Mouse (Mus musculus) limb, embryonic 11.5 days (tissue): ENCODE data around the gene Lypd8. TPM values are rescaled to one million over a fixed set of nuclear protein-coding genes. Genes with fewer than 3 reads are reported as not detected.
"Not testable (repeated sequence)": the region's sequence is repeated elsewhere in the genome, so short reads cannot be mapped to it uniquely, and the experiment has no call there.

Experiments
- ATAC-seq: fragments of 200-750 bp; cut with Nextera tagmentation; 2 replicates; pipeline ENCODE4 v1.8.0; 2017; ENCODE audit warnings: low read depth; ENCODE audit not compliant: insufficient number of reproducible peaks, low FRiP score, low TSS enrichment
- DNase-seq: peaks from one replicate; pipeline ENCODE4 v3.0.0-alpha.2; 2015; ENCODE audit warnings: low spot score
- H3K27ac ChIP-seq: fragments of 300-500 bp; sonication (generic); replicated peaks from 2 replicates; pipeline ENCODE4 v1.5.1; 2014; ENCODE audit warnings: low read depth, mild to moderate bottlenecking, low read length
- H3K27me3 ChIP-seq: fragments of 300-500 bp; sonication (generic); 2 replicates; pipeline ENCODE4 v1.6.1; 2014; ENCODE audit warnings: mild to moderate bottlenecking, low read length, mixed read lengths; ENCODE audit not compliant: control insufficient read depth, insufficient read depth
- H3K36me3 ChIP-seq: fragments of 300-500 bp; sonication (generic); 2 replicates; pipeline ENCODE4 v1.6.1; 2014; ENCODE audit warnings: mild to moderate bottlenecking, low read length, moderate library complexity, mixed read lengths; ENCODE audit not compliant: control insufficient read depth, insufficient read depth
- H3K4me1 ChIP-seq: fragments of 300-500 bp; sonication (generic); 2 replicates; pipeline ENCODE4 v1.6.1; 2014; ENCODE audit warnings: low read length, mixed read lengths; ENCODE audit not compliant: control insufficient read depth, insufficient read depth
- H3K4me2 ChIP-seq: fragments of 300-500 bp; sonication (generic); 2 replicates; pipeline ENCODE4 v1.6.1; 2014; ENCODE audit warnings: low read depth, mild to moderate bottlenecking, moderate library complexity; ENCODE audit not compliant: severe bottlenecking
- H3K4me3 ChIP-seq: fragments of 300-500 bp; sonication (generic); 2 replicates; pipeline ENCODE4 v1.5.1; 2014; ENCODE audit warnings: low read depth, low read length
- H3K9ac ChIP-seq: fragments of 300-500 bp; sonication (generic); 2 replicates; pipeline ENCODE4 v1.6.1; 2014; ENCODE audit warnings: mild to moderate bottlenecking, low read length
- H3K9me3 ChIP-seq: fragments of 300-500 bp; sonication (generic); 2 replicates; pipeline ENCODE4 v1.6.1; 2016; ENCODE audit warnings: low read length; ENCODE audit not compliant: control insufficient read depth
- WGBS: fragments of 180-500 bp; shearing (Covaris S2); extraction: QIAGEN DNeasy Blood & Tissue Kit; methylation state at CpG from one replicate; pipeline ENCODE4 v1.1.7; 2014; 5-methylcytosine and 5-hydroxymethylcytosine counted together
- polyA plus RNA-seq: library from polyadenylated mRNA; unstranded; fragments of >200 nt; fragmentation: Nextera tagmentation; extraction: Ambion mirVana; gene quantifications from 2 replicates; pipeline ENCODE4 v1.2.1, GENCODE M21; 2014

The Lypd8 gene
- polyA plus RNA-seq, 1 experiment from 2014 or later, result not detected

DNA sequence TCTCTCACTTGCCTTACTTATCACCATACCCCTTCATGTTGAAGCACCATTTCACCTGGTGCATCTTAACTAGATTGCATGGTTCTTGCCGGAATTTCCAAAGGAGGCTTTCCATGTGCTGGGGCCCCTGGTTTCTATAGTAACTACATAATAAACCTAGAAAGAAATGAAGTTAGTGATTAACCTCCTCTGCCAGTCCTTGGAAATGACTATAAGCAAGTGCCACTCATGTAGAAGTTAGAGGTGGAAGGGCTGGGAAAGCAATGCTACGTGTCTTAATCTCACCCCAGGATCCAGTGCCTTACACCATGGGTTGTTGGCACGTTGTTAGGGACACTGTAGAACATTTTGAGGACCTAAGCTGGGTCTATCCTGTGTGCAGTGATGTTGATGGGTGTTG lies 14.4 kb upstream of the Lypd8 start:
- Histone ChIP-seq H3K4me3 (no peak overlapping the region), H3K27me3 (no peaks in the 10 kb centered on the region), H3K36me3 (no peaks in the 10 kb centered on the region), H3K4me2 (no peak overlapping the region), H3K27ac (no peak overlapping the region), H3K4me1 (no peaks in the 10 kb centered on the region), H3K9me3 (no peaks in the 10 kb centered on the region), H3K9ac (no peak overlapping the region)
- DNase-seq, result no peak
- ATAC-seq, result no peak
- 71% methylated on average over 3 of the region's 3 CpGs for WGBS

DNA sequence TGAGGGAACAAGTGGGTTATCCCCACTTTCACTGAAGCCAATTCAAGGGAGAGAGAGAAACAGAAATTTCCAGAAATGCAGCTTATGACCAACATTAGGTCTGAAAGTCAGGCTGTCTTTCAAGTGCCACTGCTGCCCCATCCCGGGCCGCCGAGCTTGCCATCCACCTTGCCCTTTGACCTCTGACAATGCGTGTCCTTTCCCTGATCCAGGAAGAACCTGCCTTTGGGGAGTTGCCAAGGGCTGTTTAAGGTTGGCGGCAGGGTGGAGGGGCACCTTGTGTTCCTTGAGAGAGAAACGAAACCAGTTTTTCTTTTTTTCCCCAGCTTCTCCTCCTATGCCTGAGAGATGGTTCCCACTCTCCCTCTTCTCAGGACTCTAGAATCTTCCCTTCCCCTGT lies 12.7 kb upstream of the Lypd8 start:
- no CpG with 5 or more reads among the region's 6 CpGs for WGBS
- not testable (repeated sequence) for H3K9me3 ChIP-seq, H3K4me1 ChIP-seq, H3K9ac ChIP-seq, ATAC-seq, H3K36me3 ChIP-seq, H3K27ac ChIP-seq, H3K4me2 ChIP-seq, H3K27me3 ChIP-seq, H3K4me3 ChIP-seq, DNase-seq

DNA sequence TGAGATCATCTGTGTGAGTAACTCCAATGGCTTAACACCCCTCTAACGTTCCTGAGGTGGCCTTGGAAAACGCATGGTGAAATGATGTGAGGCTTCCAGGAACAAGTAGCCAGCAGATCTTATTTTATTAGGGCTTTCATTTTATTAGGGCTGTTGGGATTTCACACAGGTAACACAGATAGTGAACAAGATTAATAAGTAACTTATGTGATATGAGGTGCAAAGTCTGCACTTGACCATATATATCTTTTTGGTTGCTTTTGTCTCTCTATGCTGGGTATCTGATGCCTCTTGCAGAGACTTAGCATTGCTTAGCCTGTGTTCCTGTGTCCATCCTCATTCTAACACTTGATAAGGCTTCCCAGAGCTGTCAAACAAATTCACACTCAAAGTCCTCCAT lies 1.6 kb upstream of the Lypd8 start:
- DNase-seq, result no peak
- H3K9ac ChIP-seq, result no peak overlapping the region
- H3K4me3 ChIP-seq, result no peak overlapping the region
- no peaks in the 10 kb centered on the region for H3K9me3 ChIP-seq
- no peak overlapping the region for H3K27ac ChIP-seq
- no peak for ATAC-seq
- H3K4me2 ChIP-seq, result no peak overlapping the region
- H3K36me3 ChIP-seq, result no peaks in the 10 kb centered on the region
- H3K4me1 ChIP-seq, result no peaks in the 10 kb centered on the region
- no peaks in the 10 kb centered on the region for H3K27me3 ChIP-seq
- WGBS, result 82% methylated on average over 2 of the region's 2 CpGs

DNA sequence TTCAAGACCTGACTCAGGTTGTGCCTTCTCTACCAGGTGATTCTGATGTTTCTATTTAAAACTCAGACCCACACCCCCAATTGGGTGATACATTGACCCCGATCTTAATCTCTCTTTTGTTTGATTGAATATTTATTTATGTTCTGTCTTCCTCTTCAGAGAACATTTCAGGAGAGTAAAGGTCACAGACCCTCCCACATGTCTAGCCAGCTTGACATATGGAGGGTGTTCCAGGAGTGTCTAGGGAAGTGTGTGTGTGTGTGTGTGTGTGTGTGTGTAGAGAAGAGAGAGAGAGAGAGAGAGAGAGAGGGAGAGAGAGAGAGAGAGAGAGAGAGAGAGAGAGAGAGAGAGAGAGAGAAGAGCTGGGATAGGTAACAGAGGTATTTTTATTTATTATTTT lies 1.2 kb upstream of the Lypd8 start:
- Histone ChIP-seq H3K27me3 (no peaks in the 10 kb centered on the region), H3K9ac (no peak overlapping the region), H3K4me3 (no peak overlapping the region), H3K4me2 (no peak overlapping the region), H3K9me3 (no peaks in the 10 kb centered on the region), H3K4me1 (no peaks in the 10 kb centered on the region), H3K27ac (no peak overlapping the region), H3K36me3 (no peaks in the 10 kb centered on the region)
- 74% methylated on average over 1 of the region's 1 CpGs for WGBS
- no peak for DNase-seq
- no peak for ATAC-seq

DNA sequence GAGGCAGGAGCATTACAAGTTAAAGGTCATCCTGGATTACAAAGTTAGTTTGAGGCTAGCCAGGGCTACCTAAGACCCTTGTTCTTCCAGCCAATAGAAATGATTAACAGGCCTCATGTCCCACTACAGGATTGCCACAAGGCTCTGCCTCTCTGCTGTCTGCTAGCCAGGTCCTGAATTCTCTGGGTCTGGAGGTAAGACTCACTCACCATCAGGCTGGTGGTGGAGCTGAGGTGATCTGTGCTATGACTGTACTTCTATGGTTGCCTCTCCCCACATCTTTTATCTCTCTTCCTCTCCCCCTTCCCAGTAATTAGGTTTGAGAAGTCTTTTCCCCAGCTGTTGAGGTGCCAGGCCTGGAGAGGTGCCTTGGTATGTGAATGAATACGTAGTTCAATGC lies 673 bp downstream of the Lypd8 start:
- DNase-seq (no peak), ATAC-seq (no peak)
- no peaks in the 10 kb centered on the region for H3K27me3 ChIP-seq
- H3K9me3 ChIP-seq, result no peaks in the 10 kb centered on the region
- H3K9ac ChIP-seq, result no peak overlapping the region
- no peaks in the 10 kb centered on the region for H3K36me3 ChIP-seq
- H3K4me3 ChIP-seq, result no peak overlapping the region
- no peaks in the 10 kb centered on the region for H3K4me1 ChIP-seq
- no peak overlapping the region for H3K4me2 ChIP-seq
- WGBS, result 84% methylated on average over 1 of the region's 1 CpGs
- no peak overlapping the region for H3K27ac ChIP-seq

DNA sequence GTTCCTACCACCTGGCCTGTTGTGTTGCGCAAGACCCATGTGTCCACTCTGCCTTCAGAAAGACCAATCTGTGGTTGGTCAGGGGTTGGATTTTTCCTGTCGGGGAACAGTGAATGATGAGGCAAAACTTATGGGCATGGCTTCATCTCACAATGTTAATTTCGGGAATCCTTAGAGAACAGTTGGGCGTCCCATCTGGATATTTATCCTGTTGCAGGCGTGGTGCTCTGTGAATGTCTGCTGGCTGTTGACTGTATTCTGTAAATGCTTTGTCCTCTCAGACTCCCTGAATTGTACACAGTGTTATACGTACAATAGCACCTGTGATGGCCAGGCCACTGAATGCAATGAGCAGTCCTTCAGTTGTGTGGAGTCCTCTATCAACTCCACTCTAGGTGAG lies 3.6 kb downstream of the Lypd8 start:
- no peaks in the 10 kb centered on the region for H3K27me3 ChIP-seq
- ATAC-seq (no peak), DNase-seq (no peak)
- H3K4me1 ChIP-seq, result no peaks in the 10 kb centered on the region
- H3K27ac ChIP-seq, result no peak overlapping the region
- 90% methylated on average over 6 of the region's 6 CpGs for WGBS
- H3K9me3 ChIP-seq, result no peaks in the 10 kb centered on the region
- no peak overlapping the region for H3K4me2 ChIP-seq
- no peak overlapping the region for H3K9ac ChIP-seq
- no peak overlapping the region for H3K4me3 ChIP-seq
- no peaks in the 10 kb centered on the region for H3K36me3 ChIP-seq

DNA sequence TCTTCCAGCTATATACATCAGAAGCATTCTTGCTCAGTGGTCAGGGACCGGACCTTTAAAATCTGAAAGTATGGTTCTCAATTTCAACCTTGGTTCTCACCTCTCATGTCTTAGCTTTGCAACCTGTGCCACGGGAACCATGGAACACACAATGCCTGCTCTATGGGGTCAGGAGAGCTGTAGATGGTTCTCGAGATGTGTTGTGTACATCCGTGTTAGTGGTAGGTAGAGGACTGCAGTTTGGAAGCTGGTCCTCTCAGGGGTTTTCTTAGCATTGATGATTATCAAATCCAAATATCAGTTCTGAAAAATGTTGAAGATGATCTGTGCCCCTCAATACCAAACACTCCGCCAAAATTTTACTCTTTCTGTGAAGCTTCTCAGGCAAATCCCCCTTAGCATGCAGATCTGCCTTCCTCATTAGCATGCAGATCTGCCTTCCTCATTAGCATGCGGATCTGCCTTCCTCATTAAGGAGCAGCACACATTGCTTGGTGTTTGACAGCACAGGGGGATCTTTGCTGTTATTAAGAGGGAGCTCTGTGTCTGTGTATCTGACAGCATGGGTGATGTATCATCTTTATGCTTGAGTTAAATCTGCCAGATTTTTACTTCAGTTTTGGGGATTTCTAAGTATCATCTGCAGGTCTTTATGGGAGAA lies 21.3 kb downstream of the Lypd8 start:
- ATAC-seq (no peak), DNase-seq (no peak)
- Histone ChIP-seq H3K4me2 (no peak overlapping the region), H3K9me3 (no peaks in the 10 kb centered on the region), H3K27me3 (no peaks in the 10 kb centered on the region), H3K4me3 (no peak overlapping the region), H3K36me3 (no peaks in the 10 kb centered on the region), H3K4me1 (no peaks in the 10 kb centered on the region), H3K27ac (no peak overlapping the region), H3K9ac (no peak overlapping the region)
- 63% methylated on average over 6 of the region's 6 CpGs for WGBS

DNA sequence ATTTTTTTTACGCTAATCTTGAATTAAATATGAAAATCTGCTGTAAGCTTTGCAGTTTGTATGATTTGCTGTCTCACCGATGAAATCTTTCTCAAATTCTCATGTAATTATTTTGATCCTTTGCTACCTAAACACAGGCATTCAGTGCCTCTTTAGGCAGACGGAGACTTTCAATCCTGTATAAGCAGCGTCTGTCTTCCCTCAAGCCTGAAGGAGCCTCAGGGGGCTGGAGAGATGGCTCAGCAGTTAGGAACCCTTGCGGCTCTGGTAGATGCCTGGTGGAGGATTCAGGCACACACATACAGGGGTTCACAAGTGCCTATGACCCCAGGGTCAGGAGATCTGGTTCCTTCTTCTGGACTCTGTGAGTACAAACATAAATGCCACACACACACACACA lies 21.8 kb downstream of the Lypd8 start:
- no peaks in the 10 kb centered on the region for H3K9me3 ChIP-seq
- 62% methylated on average over 5 of the region's 5 CpGs for WGBS
- no peak overlapping the region for H3K4me3 ChIP-seq
- H3K4me2 ChIP-seq, result no peak overlapping the region
- H3K4me1 ChIP-seq, result no peaks in the 10 kb centered on the region
- ATAC-seq, result no peak
- H3K36me3 ChIP-seq, result no peaks in the 10 kb centered on the region
- H3K27ac ChIP-seq, result no peak overlapping the region
- no peak for DNase-seq
- no peak overlapping the region for H3K9ac ChIP-seq
- H3K27me3 ChIP-seq, result no peaks in the 10 kb centered on the region

DNA sequence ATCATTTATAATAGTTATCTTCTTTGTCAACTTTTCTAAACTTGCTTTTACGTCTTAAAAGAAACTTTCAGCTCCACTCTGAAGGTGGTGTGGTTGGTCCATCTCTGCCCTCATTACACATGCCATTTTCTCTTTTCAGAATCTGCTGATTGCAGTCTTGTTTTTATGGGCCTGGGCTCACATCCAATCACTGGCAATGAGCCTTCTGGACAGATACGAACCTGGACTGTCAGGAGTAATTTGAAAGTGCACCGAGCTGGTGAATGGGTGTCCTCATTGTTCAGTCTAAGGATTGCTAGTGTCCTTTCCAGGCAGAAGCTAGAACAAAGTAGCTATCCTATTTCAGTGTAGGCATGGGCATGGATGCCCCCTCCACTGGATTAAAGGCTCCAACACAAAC lies 29.2 kb downstream of the Lypd8 start:
- H3K9ac ChIP-seq, result no peak overlapping the region
- no peaks in the 10 kb centered on the region for H3K27me3 ChIP-seq
- H3K27ac ChIP-seq, result no peak overlapping the region
- H3K4me1 ChIP-seq, result no peaks in the 10 kb centered on the region
- no peaks in the 10 kb centered on the region for H3K9me3 ChIP-seq
- no peak overlapping the region for H3K4me2 ChIP-seq
- no peaks in the 10 kb centered on the region for H3K36me3 ChIP-seq
- no peak overlapping the region for H3K4me3 ChIP-seq
- WGBS, result 77% methylated on average over 3 of the region's 3 CpGs
- ATAC-seq, result no peak
- DNase-seq, result no peak
